Mouse (Mus musculus) embryonic fibroblast, embryonic 13.5 days (primary cell): ENCODE results near the gene Inpp5a.

Experiments
- CTCF ChIP-seq: IDR thresholded peaks from 2 replicates; pipeline ENCODE4 v1.5.1; 2011; ENCODE audit warnings: mild to moderate bottlenecking, control low read depth, low read length, moderate library complexity, borderline replicate concordance; ENCODE audit not compliant: insufficient read depth
- POLR2A ChIP-seq: IDR thresholded peaks from 2 replicates; pipeline ENCODE4 v1.6.1; 2011; ENCODE audit warnings: low read depth, mild to moderate bottlenecking, control low read depth, low read length, moderate library complexity

- TF ChIP-seq CTCF (no peak), POLR2A (no peak)
Observed at GRCm38 (mm10) chr7:139407966-139408365, 19.1 kb downstream of the Inpp5a start.
